Mouse (Mus musculus): Measurements from ENCODE around the gene P2ry4.
A peak's percentile ranks its signal among the peaks of the same experiment; 100 is the strongest.

Gene P2ry4

GRCm38 (mm10) chrX:100594791-100595190 lies at the start of gene P2ry4:
Gene P2ry4 (minus strand): TSS chrX:100594869.
- DNase-seq = no peak

- DNase-seq = no peak
These were observed 43.8 kb upstream of the P2ry4 start for GRCm38 (mm10) chrX:100638477-100638876.

- no peak for DNase-seq
These were observed 34.4 kb upstream of the P2ry4 start for GRCm38 (mm10) chrX:100629076-100629475.

- peak; percentile 92 for DNase-seq
These were observed 31.4 kb upstream of the P2ry4 start, which contains the start of gene Pdzd11 for GRCm38 (mm10) chrX:100625802-100626793. Gene Pdzd11 (minus strand): TSS chrX:100626568.

- no peak for DNase-seq
These were observed 30.8 kb upstream of the P2ry4 start, which contains the start of gene Kif4 for GRCm38 (mm10) chrX:100625546-100625801. Gene Kif4 (plus strand): TSS chrX:100625737.

GRCm38 (mm10) chrX:100625146-100625545 lies 30.5 kb upstream of the P2ry4 start:
- no peak for DNase-seq

GRCm38 (mm10) chrX:100624242-100624641 lies 29.6 kb upstream of the P2ry4 start:
- no peak for DNase-seq

- DNase-seq = no peak
These were observed 26.7 kb upstream of the P2ry4 start for GRCm38 (mm10) chrX:100621366-100621765.

- no peak for DNase-seq
These were observed 23.8 kb upstream of the P2ry4 start for GRCm38 (mm10) chrX:100618488-100618887.

- no peak for DNase-seq
These were observed 10.6 kb upstream of the P2ry4 start, which contains the start of gene Arr3 for GRCm38 (mm10) chrX:100605314-100605713. Gene Arr3 (plus strand): TSS chrX:100605497.

GRCm38 (mm10) chrX:100599755-100600154 lies 5.1 kb upstream of the P2ry4 start:
- peak; percentile 48 for DNase-seq

- peak; percentile 48 for DNase-seq
These were observed 2.8 kb upstream of the P2ry4 start for GRCm38 (mm10) chrX:100597439-100597838.

GRCm38 (mm10) chrX:100571951-100572350 lies 22.7 kb downstream of the P2ry4 start, which contains the start of gene Awat1:
Gene Awat1 (plus strand): TSS chrX:100572251.
- DNase-seq = no peak

- peak; percentile 14 for DNase-seq
These were observed 29.0 kb downstream of the P2ry4 start for GRCm38 (mm10) chrX:100565696-100566095.

- DNase-seq = no peak
These were observed 38.6 kb downstream of the P2ry4 start for GRCm38 (mm10) chrX:100556026-100556425.
